Mouse (Mus musculus) kidney, adult 2 months (tissue): ENCODE results near the gene Rxrg.

Experiments
- CTCF ChIP-seq: fragments of 200-500 bp; conservative IDR thresholded peaks from 2 replicates; pipeline ENCODE4 v1.5.1; 2011; ENCODE audit warnings: low read depth, mild to moderate bottlenecking, control low read depth, low read length, moderate library complexity, mixed read lengths; ENCODE audit not compliant: insufficient read depth, insufficient read length
- POLR2A ChIP-seq: fragments of 200-500 bp; IDR thresholded peaks from one replicate; pipeline ENCODE4 v1.6.1; 2011; ENCODE audit warnings: low read depth, low read length, control low read depth

DNA sequence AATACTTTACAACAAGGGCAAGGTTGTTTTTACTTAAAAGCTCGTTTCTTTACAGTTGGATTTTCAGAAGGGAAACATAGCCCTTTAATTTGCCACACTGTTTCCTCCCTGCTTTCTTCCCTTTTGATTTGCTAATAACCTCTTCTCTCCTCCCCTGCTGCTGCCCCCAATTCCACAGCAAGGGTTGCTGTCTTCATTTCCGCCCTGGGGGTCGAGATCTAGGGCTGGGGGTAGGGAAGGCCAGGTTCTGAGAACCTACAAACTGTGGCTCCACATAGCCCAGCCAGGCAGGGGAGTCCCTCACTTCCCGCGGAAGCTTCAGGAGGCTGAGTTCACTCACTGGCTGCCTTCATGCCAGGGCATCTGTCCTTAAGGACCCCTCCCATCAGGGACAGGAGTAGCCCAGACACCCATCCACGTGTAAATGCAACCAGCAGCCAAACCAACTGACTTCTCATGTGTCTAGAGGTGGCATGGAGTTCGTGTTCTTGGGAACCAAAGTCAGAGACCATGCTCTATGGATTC, 1.1 kb downstream of the Rxrg start:
- TF ChIP-seq CTCF (no peak), POLR2A (no peak)
